Mouse (Mus musculus) intestine, embryonic 14.5 days (tissue): Measurements from ENCODE around the gene Trim41. TPM values are rescaled to one million over a fixed set of nuclear protein-coding genes. Genes with fewer than 3 reads are reported as not detected.

Source experiments
- ATAC-seq: fragments of 200-750 bp; cut with Nextera tagmentation; replicated peaks from 2 replicates; pipeline ENCODE4 v1.8.0; 2017; ENCODE audit warnings: low read depth, moderate number of reproducible peaks, moderate TSS enrichment, moderate library complexity; ENCODE audit not compliant: low FRiP score, low TSS enrichment
- DNase-seq: peaks from one replicate; pipeline ENCODE4 v3.0.0-alpha.2; 2018; ENCODE audit warnings: low spot score
- H3K27ac ChIP-seq: fragments of 300-500 bp; sonication (generic); 2 replicates; pipeline ENCODE4 v1.5.1; 2014; ENCODE audit warnings: low read depth, mild to moderate bottlenecking, control low read depth
- H3K27me3 ChIP-seq: fragments of 300-500 bp; sonication (generic); replicated peaks from 2 replicates; pipeline ENCODE4 v1.6.1; 2014; ENCODE audit warnings: low read length, control low read depth; ENCODE audit not compliant: control insufficient read depth, insufficient read depth
- H3K36me3 ChIP-seq: fragments of 300-500 bp; sonication (generic); 2 replicates; pipeline ENCODE4 v1.6.1; 2014; ENCODE audit warnings: low read length, control low read depth; ENCODE audit not compliant: control insufficient read depth, insufficient read depth
- H3K4me1 ChIP-seq: fragments of 300-500 bp; sonication (generic); replicated peaks from 2 replicates; pipeline ENCODE4 v1.6.1; 2014; ENCODE audit warnings: low read length, control low read depth, mixed read lengths; ENCODE audit not compliant: control insufficient read depth, insufficient read depth
- H3K4me2 ChIP-seq: fragments of 300-500 bp; sonication (generic); 2 replicates; pipeline ENCODE4 v1.6.1; 2014; ENCODE audit warnings: low read length
- H3K4me3 ChIP-seq: fragments of 300-500 bp; sonication (generic); 2 replicates; pipeline ENCODE4 v1.5.1; 2014; ENCODE audit warnings: low read depth, low read length, control low read depth, mixed read lengths
- H3K9ac ChIP-seq: fragments of 300-500 bp; sonication (generic); 2 replicates; pipeline ENCODE4 v1.6.1; 2014; ENCODE audit warnings: mild to moderate bottlenecking, low read length
- H3K9me3 ChIP-seq: fragments of 300-500 bp; sonication (generic); 2 replicates; pipeline ENCODE4 v1.6.1; 2016; ENCODE audit warnings: low read length, control low read depth; ENCODE audit not compliant: control insufficient read depth
- WGBS: fragments of 180-500 bp; shearing (Covaris S2); extraction: QIAGEN DNeasy Blood & Tissue Kit; methylation state at CpG from one replicate; pipeline ENCODE4 v1.1.7; 2014; 5-methylcytosine and 5-hydroxymethylcytosine counted together
- polyA plus RNA-seq: library from polyadenylated mRNA; unstranded; fragments of >200 nt; fragmentation: Nextera tagmentation; extraction: Ambion mirVana; gene quantifications from 2 replicates; pipeline ENCODE4 v1.2.1, GENCODE M21; 2014

Trim41 gene
- polyA plus RNA-seq, 1 experiment from 2014 or later = 5.0 TPM

GRCm38 (mm10) chr11:48782243-48782642 lies 34.9 kb downstream of the Trim41 start:
- Histone ChIP-seq H3K4me3 (no peak overlapping the region), H3K4me1 (no peaks in the 10 kb centered on the region), H3K36me3 (no peaks in the 10 kb centered on the region), H3K9me3 (no peaks in the 10 kb centered on the region), H3K9ac (no peak overlapping the region), H3K4me2 (no peak overlapping the region), H3K27ac (no peak overlapping the region), H3K27me3 (no peaks in the 10 kb centered on the region)
- 84% methylated on average over 4 of the region's 4 CpGs for WGBS
- no peak for DNase-seq
- no peak for ATAC-seq

DNA sequence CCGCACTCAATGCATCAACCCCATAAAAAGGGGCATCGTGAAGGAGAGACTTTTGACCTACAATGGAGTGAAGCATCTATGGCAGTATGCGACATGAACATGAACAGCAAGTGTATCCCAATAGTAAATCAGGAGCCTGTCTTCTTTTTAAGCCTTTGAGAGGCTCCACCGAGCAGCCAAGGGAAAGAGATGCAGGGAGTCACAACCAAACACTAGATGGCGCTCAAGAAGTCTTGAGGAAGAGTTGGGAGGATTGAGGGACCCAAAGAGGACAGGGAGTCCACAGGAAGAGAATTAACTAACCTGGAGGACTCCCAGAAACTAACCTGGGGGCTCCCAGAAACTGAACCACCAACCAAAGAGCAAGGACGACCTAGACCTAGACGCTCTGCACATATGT lies 37.7 kb downstream of the Trim41 start:
- Histone ChIP-seq H3K36me3 (no peaks in the 10 kb centered on the region), H3K9ac (no peak overlapping the region), H3K4me1 (no peaks in the 10 kb centered on the region), H3K27ac (no peak overlapping the region), H3K4me3 (no peak overlapping the region), H3K4me2 (no peak overlapping the region), H3K9me3 (no peaks in the 10 kb centered on the region), H3K27me3 (no peaks in the 10 kb centered on the region)
- WGBS = 34% methylated on average over 7 of the region's 7 CpGs
- no peak for DNase-seq
- ATAC-seq = no peak

DNA sequence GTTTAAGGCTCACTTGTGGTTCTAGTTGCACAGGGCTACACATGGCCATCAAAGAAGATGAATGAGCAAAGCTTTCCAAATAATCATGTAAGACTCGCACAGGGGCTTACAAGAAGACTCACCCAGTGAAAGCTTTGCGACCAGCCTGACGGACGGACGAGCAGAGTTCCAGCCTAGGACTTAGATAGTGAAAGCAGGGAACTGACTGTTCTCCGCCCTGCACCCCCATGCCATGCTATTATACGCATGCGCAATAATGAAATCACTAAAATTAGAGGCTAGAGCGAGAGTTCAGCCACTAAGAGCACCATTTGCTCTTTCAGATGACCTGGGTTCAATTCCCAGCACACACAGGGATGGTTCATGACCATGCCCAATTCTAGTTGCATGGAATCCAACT lies 39.9 kb downstream of the Trim41 start:
- no peaks in the 10 kb centered on the region for H3K36me3 ChIP-seq
- H3K4me2 ChIP-seq = no peak overlapping the region
- no peak overlapping the region for H3K4me3 ChIP-seq
- H3K9me3 ChIP-seq = no peaks in the 10 kb centered on the region
- H3K4me1 ChIP-seq = no peaks in the 10 kb centered on the region
- ATAC-seq (no peak), DNase-seq (no peak)
- 83% methylated on average over 9 of the region's 9 CpGs for WGBS
- H3K27me3 ChIP-seq = no peaks in the 10 kb centered on the region
- no peak overlapping the region for H3K9ac ChIP-seq
- no peak overlapping the region for H3K27ac ChIP-seq

GRCm38 (mm10) chr11:48776664-48777063 lies 40.5 kb downstream of the Trim41 start:
- no peaks in the 10 kb centered on the region for H3K27me3 ChIP-seq
- no peak overlapping the region for H3K27ac ChIP-seq
- WGBS = 50% methylated on average over 9 of the region's 9 CpGs
- no peak overlapping the region for H3K4me3 ChIP-seq
- H3K4me2 ChIP-seq = no peak overlapping the region
- no peak for DNase-seq
- no peak for ATAC-seq
- no peaks in the 10 kb centered on the region for H3K9me3 ChIP-seq
- no peak overlapping the region for H3K9ac ChIP-seq
- H3K36me3 ChIP-seq = no peaks in the 10 kb centered on the region
- no peaks in the 10 kb centered on the region for H3K4me1 ChIP-seq

DNA sequence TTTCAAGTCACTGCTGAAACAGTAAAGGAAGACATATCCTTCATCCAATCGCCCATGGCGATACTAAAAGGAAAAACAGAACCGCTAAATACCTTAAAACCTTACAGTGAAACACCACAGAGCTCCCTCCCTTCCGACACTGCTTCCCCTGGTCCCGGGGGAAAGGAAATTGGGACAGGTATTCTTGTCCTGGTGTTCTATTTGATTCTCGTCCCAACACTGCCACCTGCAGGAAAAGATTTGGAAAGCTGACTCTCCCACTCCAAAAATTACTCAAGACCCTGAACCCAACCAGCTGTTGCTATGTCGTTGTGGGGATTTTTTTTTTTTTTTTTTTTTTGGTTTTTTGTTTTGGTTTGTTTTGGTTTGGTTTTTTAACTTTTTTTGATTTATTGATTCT lies 41.7 kb downstream of the Trim41 start:
- Histone ChIP-seq H3K27ac (no peak overlapping the region), H3K9ac (no peak overlapping the region), H3K4me2 (0 out of 2 replicates have a peak overlapping the region, but pooled peaks have one; percentile 6), H3K4me1 (no peaks in the 10 kb centered on the region), H3K27me3 (no peaks in the 10 kb centered on the region), H3K9me3 (no peaks in the 10 kb centered on the region), H3K4me3 (no peak overlapping the region), H3K36me3 (no peaks in the 10 kb centered on the region)
- WGBS = under 1% methylated on average over 7 of the region's 7 CpGs
- DNase-seq = peak; percentile 85
- 0 out of 2 replicates have a peak, but pooled peaks have one; percentile 45 for ATAC-seq

DNA sequence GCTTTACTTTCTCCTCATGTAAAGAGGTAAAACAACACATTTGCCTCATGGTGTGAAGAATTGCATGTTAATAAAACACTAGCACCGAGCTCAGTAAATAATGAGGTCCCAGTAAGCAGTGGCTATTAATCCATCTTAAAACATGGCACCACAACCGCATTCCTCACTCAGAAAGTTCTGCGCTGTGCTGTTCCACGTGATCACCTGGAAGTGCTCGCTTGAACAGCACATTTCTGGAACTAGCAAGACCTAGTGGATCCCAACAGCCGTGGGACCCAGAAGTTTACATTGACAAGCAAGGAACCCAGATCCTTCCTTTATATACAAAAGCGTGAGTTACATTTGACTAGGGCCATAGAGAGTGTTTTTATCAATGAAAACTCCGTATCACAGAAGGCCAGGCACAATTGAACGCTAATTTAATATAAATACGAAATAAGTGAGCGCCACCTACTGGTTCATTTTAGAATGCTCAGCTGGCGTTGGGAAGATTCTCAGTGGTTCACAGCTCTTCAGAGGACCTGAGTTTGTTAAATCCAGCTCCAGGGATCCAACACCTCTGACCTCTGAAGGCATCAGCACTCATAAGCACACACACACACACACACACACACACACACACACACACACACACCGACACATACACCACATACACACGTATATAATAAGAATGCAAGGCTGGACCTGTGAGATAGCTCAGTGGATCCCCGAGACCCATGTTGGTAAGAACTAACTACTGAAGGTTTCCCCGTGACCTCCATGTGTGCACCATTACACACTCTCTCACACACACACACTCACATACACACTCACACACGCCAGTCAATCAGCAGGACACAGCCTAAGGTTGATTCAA lies 42.5 kb downstream of the Trim41 start:
- Histone ChIP-seq H3K36me3 (no peaks in the 10 kb centered on the region), H3K27ac (no peak overlapping the region), H3K4me3 (no peak overlapping the region), H3K9ac (no peak overlapping the region), H3K4me1 (no peaks in the 10 kb centered on the region), H3K4me2 (peak overlapping the region; percentile 33; the same call in 1 of the 2 replicates), H3K27me3 (no peaks in the 10 kb centered on the region), H3K9me3 (no peaks in the 10 kb centered on the region)
- 36% methylated on average over 17 of the region's 17 CpGs for WGBS
- DNase-seq = peak; percentile 76
- ATAC-seq = no peak; the same call in 1 of the 2 replicates

DNA sequence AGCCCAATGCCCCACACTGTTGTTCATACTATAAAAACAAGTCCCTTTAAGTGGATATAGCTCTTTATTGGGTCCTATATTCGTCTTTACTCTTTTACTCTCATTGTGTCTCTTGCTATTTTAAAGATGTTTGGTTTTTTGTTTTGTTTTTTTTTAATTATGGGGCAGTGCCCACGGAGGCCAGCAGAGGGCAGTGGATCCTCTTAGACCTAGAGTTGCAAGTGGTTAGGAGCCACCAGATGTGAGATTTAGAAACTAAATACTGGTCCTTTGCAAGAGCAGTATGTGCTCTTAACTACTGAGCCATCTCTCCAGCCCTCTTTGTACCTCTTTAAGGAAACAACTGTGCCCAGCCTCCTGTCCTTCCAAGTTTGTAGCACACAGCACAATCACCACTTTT lies 45.5 kb downstream of the Trim41 start:
- H3K9ac ChIP-seq = no peak overlapping the region
- no peak overlapping the region for H3K4me2 ChIP-seq
- no peaks in the 10 kb centered on the region for H3K27me3 ChIP-seq
- DNase-seq (no peak), ATAC-seq (no peak)
- no peaks in the 10 kb centered on the region for H3K9me3 ChIP-seq
- no peaks in the 10 kb centered on the region for H3K36me3 ChIP-seq
- H3K4me3 ChIP-seq = no peak overlapping the region
- H3K27ac ChIP-seq = no peak overlapping the region
- no peaks in the 10 kb centered on the region for H3K4me1 ChIP-seq
- WGBS = 12% methylated on average over 2 of the region's 2 CpGs

GRCm38 (mm10) chr11:48767195-48767876 lies 49.8 kb downstream of the Trim41 start:
- Histone ChIP-seq H3K4me3 (no peak overlapping the region), H3K9ac (no peak overlapping the region), H3K9me3 (0 out of 2 replicates have a peak, but pooled peaks cover 4% of the 10 kb centered on the region), H3K4me2 (no peak overlapping the region), H3K27me3 (no peaks in the 10 kb centered on the region), H3K4me1 (no peaks in the 10 kb centered on the region), H3K27ac (no peak overlapping the region), H3K36me3 (no peaks in the 10 kb centered on the region)
- WGBS = 86% methylated on average over 14 of the region's 14 CpGs
- no peak for ATAC-seq
- DNase-seq = no peak
